Mouse (Mus musculus): ENCODE measurements around the gene Fbrsl1. TPM values are rescaled to one million over a fixed set of nuclear protein-coding genes. Genes with fewer than 3 reads are reported as not detected.

The Fbrsl1 gene
- polyA plus RNA-seq, 1 experiment, result 11.5 TPM

- no peaks in the 10 kb centered on the region; the same call in 1 of the 2 replicates for H3K36me3 ChIP-seq (ENCODE audit: control insufficient read depth)
- H3K9me3 ChIP-seq (ENCODE audit: control insufficient read depth, low read length), result no peaks in the 10 kb centered on the region
- H3K4me1 ChIP-seq (ENCODE audit: control insufficient read depth), result peaks cover 13% of the 10 kb centered on the region
- TF ChIP-seq TAL1 (IDR thresholded peaks at IDR 0.05; ENCODE audit: low read length) (no peak), GATA1 (IDR thresholded peaks at IDR 0.05; ENCODE audit: low read length) (no peak)
- H3K27me3 ChIP-seq (ENCODE audit: control insufficient read depth), result peaks cover 21% of the 10 kb centered on the region
- peak overlapping the region; percentile 52 for H3K4me3 ChIP-seq (replicated peaks)
Measured at GRCm38 (mm10) chr5:110387332-110387731, 61.0 kb downstream of the Fbrsl1 start.

- Histone ChIP-seq H3K9me3 (ENCODE audit: control insufficient read depth, low read length) (no peaks in the 10 kb centered on the region), H3K27me3 (ENCODE audit: control insufficient read depth) (peaks cover 21% of the 10 kb centered on the region), H3K36me3 (ENCODE audit: control insufficient read depth) (no peaks in the 10 kb centered on the region; the same call in 1 of the 2 replicates), H3K4me1 (ENCODE audit: control insufficient read depth) (peaks cover 13% of the 10 kb centered on the region), H3K4me3 (replicated peaks) (peak overlapping the region; percentile 52)
- TF ChIP-seq GATA1 (IDR thresholded peaks at IDR 0.05; ENCODE audit: low read length) (no peak), TAL1 (IDR thresholded peaks at IDR 0.05; ENCODE audit: low read length) (no peak)
Measured at GRCm38 (mm10) chr5:110386371-110387330, 61.7 kb downstream of the Fbrsl1 start.

GRCm38 (mm10) chr5:110385263-110385662 lies 63.0 kb downstream of the Fbrsl1 start:
- no peaks in the 10 kb centered on the region for H3K36me3 ChIP-seq (ENCODE audit: control insufficient read depth)
- peaks cover 13% of the 10 kb centered on the region for H3K4me1 ChIP-seq (ENCODE audit: control insufficient read depth)
- no peak for TF ChIP-seq GATA1 (IDR thresholded peaks at IDR 0.05; ENCODE audit: low read length)
- no peak for TF ChIP-seq TAL1 (IDR thresholded peaks at IDR 0.05; ENCODE audit: low read length)
- H3K27me3 ChIP-seq (ENCODE audit: control insufficient read depth), result peaks cover 21% of the 10 kb centered on the region
- H3K4me3 ChIP-seq (replicated peaks), result no peak overlapping the region
- no peaks in the 10 kb centered on the region for H3K9me3 ChIP-seq (ENCODE audit: control insufficient read depth, low read length)

- TF ChIP-seq TAL1 (IDR thresholded peaks at IDR 0.05; ENCODE audit: low read length), result no peak
- TF ChIP-seq GATA1 (IDR thresholded peaks at IDR 0.05; ENCODE audit: low read length), result no peak
- H3K4me1 ChIP-seq (ENCODE audit: control insufficient read depth), result peaks cover 13% of the 10 kb centered on the region
Measured at GRCm38 (mm10) chr5:110384491-110384890, 63.8 kb downstream of the Fbrsl1 start.

GRCm38 (mm10) chr5:110379823-110380222 lies 68.5 kb downstream of the Fbrsl1 start:
- H3K27me3 ChIP-seq (ENCODE audit: control insufficient read depth), result no peaks in the 10 kb centered on the region
- no peaks in the 10 kb centered on the region for H3K4me1 ChIP-seq (ENCODE audit: control insufficient read depth)
- H3K9me3 ChIP-seq (ENCODE audit: control insufficient read depth, low read length), result no peaks in the 10 kb centered on the region
- H3K4me3 ChIP-seq (replicated peaks), result no peak overlapping the region
- no peak for TF ChIP-seq GATA1 (IDR thresholded peaks at IDR 0.05; ENCODE audit: low read length)
- no peak for TF ChIP-seq TAL1 (IDR thresholded peaks at IDR 0.05; ENCODE audit: low read length)
- peaks cover 40% of the 10 kb centered on the region for H3K36me3 ChIP-seq (ENCODE audit: control insufficient read depth)

More at GRCm38 (mm10) chr5:110384491-110384890, 63.8 kb downstream of the Fbrsl1 start:
- no peaks in the 10 kb centered on the region; the same call in 1 of the 2 replicates for H3K36me3 ChIP-seq (ENCODE audit: control insufficient read depth)
- H3K9me3 ChIP-seq (ENCODE audit: control insufficient read depth, low read length), result no peaks in the 10 kb centered on the region
- H3K4me3 ChIP-seq (replicated peaks), result no peak overlapping the region
- H3K27me3 ChIP-seq (ENCODE audit: control insufficient read depth), result peaks cover 21% of the 10 kb centered on the region

- Histone ChIP-seq H3K4me3 (replicated peaks) (no peak overlapping the region), H3K36me3 (ENCODE audit: control insufficient read depth) (peaks cover 40% of the 10 kb centered on the region), H3K9me3 (ENCODE audit: control insufficient read depth, low read length) (no peaks in the 10 kb centered on the region), H3K27me3 (ENCODE audit: control insufficient read depth) (no peaks in the 10 kb centered on the region), H3K4me1 (ENCODE audit: control insufficient read depth) (no peaks in the 10 kb centered on the region)
- TF ChIP-seq GATA1 (IDR thresholded peaks at IDR 0.05; ENCODE audit: low read length) (no peak), TAL1 (IDR thresholded peaks at IDR 0.05; ENCODE audit: low read length) (no peak)
Measured at GRCm38 (mm10) chr5:110379086-110379485, 69.2 kb downstream of the Fbrsl1 start.

GRCm38 (mm10) chr5:110378181-110378583 lies 70.1 kb downstream of the Fbrsl1 start:
- TF ChIP-seq GATA1 (IDR thresholded peaks at IDR 0.05; ENCODE audit: low read length) (no peak), TAL1 (IDR thresholded peaks at IDR 0.05; ENCODE audit: low read length) (no peak)
- no peaks in the 10 kb centered on the region for H3K4me1 ChIP-seq (ENCODE audit: control insufficient read depth)
- no peak overlapping the region for H3K4me3 ChIP-seq (replicated peaks)
- H3K9me3 ChIP-seq (ENCODE audit: control insufficient read depth, low read length), result no peaks in the 10 kb centered on the region
- H3K36me3 ChIP-seq (ENCODE audit: control insufficient read depth), result peaks cover 41% of the 10 kb centered on the region
- H3K27me3 ChIP-seq (ENCODE audit: control insufficient read depth), result no peaks in the 10 kb centered on the region

GRCm38 (mm10) chr5:110376802-110377433 lies 71.4 kb downstream of the Fbrsl1 start:
- H3K4me3 ChIP-seq (replicated peaks), result no peak overlapping the region
- peaks cover 41% of the 10 kb centered on the region for H3K36me3 ChIP-seq (ENCODE audit: control insufficient read depth)
- H3K9me3 ChIP-seq (ENCODE audit: control insufficient read depth, low read length), result no peaks in the 10 kb centered on the region
- no peaks in the 10 kb centered on the region for H3K27me3 ChIP-seq (ENCODE audit: control insufficient read depth)
- no peaks in the 10 kb centered on the region for H3K4me1 ChIP-seq (ENCODE audit: control insufficient read depth)
- no peak for TF ChIP-seq TAL1 (IDR thresholded peaks at IDR 0.05; ENCODE audit: low read length)
- TF ChIP-seq GATA1 (IDR thresholded peaks at IDR 0.05; ENCODE audit: low read length), result no peak
